Mouse (Mus musculus) midbrain, postnatal 0 days (tissue): ENCODE measurements around the gene Esf1. TPM values are rescaled to one million over a fixed set of nuclear protein-coding genes. Genes with fewer than 3 reads are reported as not detected.

Experiments
- ATAC-seq: fragments of 200-750 bp; cut with Nextera tagmentation; 2 replicates; pipeline ENCODE4 v1.8.0; 2017; ENCODE audit warnings: moderate number of reproducible peaks, mild to moderate bottlenecking, moderate TSS enrichment, moderate library complexity; ENCODE audit not compliant: low FRiP score
- DNase-seq: peaks from one replicate; pipeline ENCODE4 v3.0.0-alpha.2; 2015; ENCODE audit warnings: low spot score
- H3K27ac ChIP-seq: fragments of 300-500 bp; sonication (generic); 2 replicates; pipeline ENCODE4 v1.5.1; 2014; ENCODE audit warnings: low read depth, mild to moderate bottlenecking, low read length, mixed read lengths
- H3K27me3 ChIP-seq: fragments of 300-500 bp; sonication (generic); 2 replicates; pipeline ENCODE4 v1.6.1; 2014; ENCODE audit warnings: low read length, control low read depth, mixed read lengths; ENCODE audit not compliant: insufficient read depth
- H3K36me3 ChIP-seq: fragments of 300-500 bp; sonication (generic); 2 replicates; pipeline ENCODE4 v1.6.1; 2014; ENCODE audit warnings: low read length, control low read depth, mixed read lengths; ENCODE audit not compliant: insufficient read depth
- H3K4me1 ChIP-seq: fragments of 300-500 bp; sonication (generic); 2 replicates; pipeline ENCODE4 v1.6.1; 2014; ENCODE audit warnings: mild to moderate bottlenecking, control low read depth, antibody characterized with exemption, low read length, mixed read lengths; ENCODE audit not compliant: insufficient read depth
- H3K4me2 ChIP-seq: fragments of 300-500 bp; sonication (generic); 2 replicates; pipeline ENCODE4 v1.6.1; 2014; ENCODE audit warnings: low read depth, mild to moderate bottlenecking, low read length, mixed read lengths; ENCODE audit not compliant: poor library complexity, severe bottlenecking
- H3K4me3 ChIP-seq: fragments of 300-500 bp; sonication (generic); 2 replicates; pipeline ENCODE4 v1.5.1; 2014; ENCODE audit warnings: low read depth, mild to moderate bottlenecking, low read length, moderate library complexity
- H3K9ac ChIP-seq: fragments of 300-500 bp; sonication (generic); replicated peaks from 2 replicates; pipeline ENCODE4 v1.6.1; 2014; ENCODE audit warnings: mild to moderate bottlenecking, low read length, moderate library complexity, mixed read lengths; ENCODE audit not compliant: poor library complexity, severe bottlenecking
- H3K9me3 ChIP-seq: fragments of 300-500 bp; sonication (generic); 2 replicates; pipeline ENCODE4 v1.6.1; 2016; ENCODE audit warnings: low read length, control low read depth
- CTCF ChIP-seq: IDR thresholded peaks from 2 replicates; pipeline ENCODE4 v1.5.1; 2016; ENCODE audit warnings: antibody characterized with exemption, mild to moderate bottlenecking
- WGBS: fragments of 180-500 bp; shearing (Covaris S2); extraction: QIAGEN DNeasy Blood & Tissue Kit; methylation state at CpG from one replicate; pipeline ENCODE4 v1.1.7; 2014; 5-methylcytosine and 5-hydroxymethylcytosine counted together
- polyA plus RNA-seq: library from polyadenylated mRNA; unstranded; fragments of >200 nt; fragmentation: Nextera tagmentation; extraction: Ambion mirVana; gene quantifications from 2 replicates; pipeline ENCODE4 v1.2.1, GENCODE M21; 2015
- total RNA-seq: library from RNA; depleted of rRNA; stranded (reverse); fragments of >200 nt; gene quantifications from 2 replicates; pipeline ENCODE4 v1.2.3, GENCODE M21; 2014; rRNA removed

Esf1 gene
- 6.4 and 8.9 TPM in 2 replicates for total RNA-seq
- 13.7 and 17.2 TPM in 2 replicates for polyA plus RNA-seq

GRCm38 (mm10) chr2:140170127-140170802 is at the start of gene Esf1, which contains the start of gene Ndufaf5:
Gene Esf1, minus strand, starts transcription at chr2:140170564.
Gene Ndufaf5, plus strand, starts transcription at chr2:140170649.
- peak within 1 kb of the TSS; percentile 73 for H3K9ac ChIP-seq
- under 1% methylated on average over 43 of the region's 43 CpGs for WGBS
- peak within 1 kb of the TSS; percentile 85 for H3K4me2 ChIP-seq
- TF ChIP-seq CTCF, result peak; percentile 5; the same call in 1 of the 2 replicates
- no peaks in the 10 kb centered on the region for H3K36me3 ChIP-seq
- DNase-seq, result peak; percentile 99
- peaks cover 3% of the 10 kb centered on the region for H3K4me1 ChIP-seq
- no peaks in the 10 kb centered on the region for H3K27me3 ChIP-seq
- H3K4me3 ChIP-seq, result peak within 1 kb of the TSS; percentile 77
- H3K9me3 ChIP-seq, result no peaks in the 10 kb centered on the region
- H3K27ac ChIP-seq, result peak within 1 kb of the TSS; percentile 59
- ATAC-seq, result peak; percentile 98

GRCm38 (mm10) chr2:140215965-140216364 is 45.6 kb upstream of the Esf1 start:
- no peak overlapping the region for H3K27ac ChIP-seq
- no peak for ATAC-seq
- 75% methylated on average over 1 of the region's 1 CpGs for WGBS
- H3K27me3 ChIP-seq, result no peaks in the 10 kb centered on the region
- H3K4me3 ChIP-seq, result no peak overlapping the region
- H3K9ac ChIP-seq, result no peak overlapping the region
- no peaks in the 10 kb centered on the region for H3K4me1 ChIP-seq
- H3K36me3 ChIP-seq, result no peaks in the 10 kb centered on the region
- no peaks in the 10 kb centered on the region for H3K9me3 ChIP-seq
- H3K4me2 ChIP-seq, result no peak overlapping the region
- no peak for TF ChIP-seq CTCF
- no peak for DNase-seq

GRCm38 (mm10) chr2:140215415-140215814 is 45.1 kb upstream of the Esf1 start:
- TF ChIP-seq CTCF, result no peak
- WGBS, result 77% methylated on average over 2 of the region's 2 CpGs
- no peak for ATAC-seq
- H3K27ac ChIP-seq, result no peak overlapping the region
- H3K9ac ChIP-seq, result no peak overlapping the region
- H3K4me2 ChIP-seq, result no peak overlapping the region
- H3K36me3 ChIP-seq, result no peaks in the 10 kb centered on the region
- no peak for DNase-seq
- H3K27me3 ChIP-seq, result no peaks in the 10 kb centered on the region
- H3K4me3 ChIP-seq, result no peak overlapping the region
- H3K9me3 ChIP-seq, result no peaks in the 10 kb centered on the region
- no peaks in the 10 kb centered on the region for H3K4me1 ChIP-seq

GRCm38 (mm10) chr2:140214519-140215027 is 44.2 kb upstream of the Esf1 start:
- ATAC-seq, result no peak
- Histone ChIP-seq H3K27me3 (no peaks in the 10 kb centered on the region), H3K36me3 (no peaks in the 10 kb centered on the region), H3K27ac (no peak overlapping the region), H3K9me3 (no peaks in the 10 kb centered on the region), H3K4me3 (no peak overlapping the region), H3K4me1 (no peaks in the 10 kb centered on the region), H3K9ac (no peak overlapping the region), H3K4me2 (no peak overlapping the region)
- TF ChIP-seq CTCF, result no peak
- DNase-seq, result no peak
- 95% methylated on average over 4 of the region's 4 CpGs for WGBS

GRCm38 (mm10) chr2:140203756-140204155 is 33.4 kb upstream of the Esf1 start:
- no peak for TF ChIP-seq CTCF
- no peak overlapping the region for H3K9ac ChIP-seq
- H3K4me1 ChIP-seq, result no peaks in the 10 kb centered on the region
- ATAC-seq (no peak), DNase-seq (no peak)
- H3K36me3 ChIP-seq, result peaks cover 23% of the 10 kb centered on the region
- H3K4me2 ChIP-seq, result no peak overlapping the region
- H3K4me3 ChIP-seq, result no peak overlapping the region
- H3K9me3 ChIP-seq, result no peaks in the 10 kb centered on the region
- 92% methylated on average over 7 of the region's 7 CpGs for WGBS
- no peak overlapping the region for H3K27ac ChIP-seq
- no peaks in the 10 kb centered on the region for H3K27me3 ChIP-seq

GRCm38 (mm10) chr2:140202573-140202972 is 32.2 kb upstream of the Esf1 start:
- Histone ChIP-seq H3K4me1 (no peaks in the 10 kb centered on the region), H3K36me3 (peaks cover 29% of the 10 kb centered on the region), H3K9ac (no peak overlapping the region), H3K27me3 (no peaks in the 10 kb centered on the region), H3K27ac (no peak overlapping the region), H3K4me2 (no peak overlapping the region), H3K4me3 (no peak overlapping the region), H3K9me3 (no peaks in the 10 kb centered on the region)
- ATAC-seq, result no peak
- no peak for TF ChIP-seq CTCF
- no peak for DNase-seq
- 91% methylated on average over 5 of the region's 5 CpGs for WGBS
